Mouse (Mus musculus) stomach, postnatal 0 days (tissue): ENCODE data around the gene Dppa2.

Experiments
- CTCF ChIP-seq: IDR thresholded peaks from 2 replicates; pipeline ENCODE4 v1.5.1; 2016; ENCODE audit warnings: antibody characterized with exemption, low read depth, mild to moderate bottlenecking, moderate library complexity
- EP300 ChIP-seq: optimal IDR thresholded peaks from 2 replicates; pipeline ENCODE3; 2016; ENCODE audit warnings: antibody characterized with exemption

GRCm38 (mm10) chr16:48276940-48277339 lies 26.8 kb upstream of the Dppa2 start:
- no peak for TF ChIP-seq EP300
- no peak for TF ChIP-seq CTCF
